Mouse (Mus musculus): ENCODE data around the gene Tdrd7. TPM values are rescaled to one million over a fixed set of nuclear protein-coding genes. Genes with fewer than 3 reads are reported as not detected.

Gene Tdrd7
- polyA plus RNA-seq, 1 experiment from 2014 or later: 23.2 TPM

DNA sequence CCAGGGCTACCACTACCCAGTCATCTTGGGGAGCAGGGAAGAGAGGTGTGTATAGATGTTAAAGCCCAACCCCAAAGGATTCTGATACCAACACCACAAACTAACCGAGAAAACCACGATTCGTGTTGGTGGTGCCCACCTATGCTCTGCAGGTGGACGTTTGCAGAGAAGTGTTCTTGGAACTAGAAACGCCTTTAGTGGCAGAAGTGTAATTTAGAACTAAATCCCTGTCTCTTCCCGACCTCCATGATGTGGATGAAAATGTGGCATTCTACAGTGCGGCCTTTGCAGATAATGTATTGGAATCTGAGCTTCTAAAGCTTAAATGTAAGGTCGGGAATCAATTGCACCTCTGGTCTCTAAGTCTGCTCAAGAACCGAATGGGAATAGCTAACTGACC is 7.8 kb downstream of the Tdrd7 start:
- DNase-seq (ENCODE audit: low read depth, low spot score) (no peak), ATAC-seq (no peak)
- ChIA-PET POLR2A (no interaction called here), CTCF (interaction anchor here (1.2 to 2.8 kb wide), 7 partner anchors 11 to 156 kb away, joined by 3 to 10 read pairs (median 8); no protein-coding TSS in a partner anchor)
- no peak for TF ChIP-seq CTCF (IDR thresholded peaks at IDR 0.05)
- no peaks in the 10 kb centered on the region for H3K27me3 ChIP-seq
- in situ Hi-C loops (cut with MboI; ENCODE audit: low pct_unique_long_range_greater_than_20kb): no loop called here

DNA sequence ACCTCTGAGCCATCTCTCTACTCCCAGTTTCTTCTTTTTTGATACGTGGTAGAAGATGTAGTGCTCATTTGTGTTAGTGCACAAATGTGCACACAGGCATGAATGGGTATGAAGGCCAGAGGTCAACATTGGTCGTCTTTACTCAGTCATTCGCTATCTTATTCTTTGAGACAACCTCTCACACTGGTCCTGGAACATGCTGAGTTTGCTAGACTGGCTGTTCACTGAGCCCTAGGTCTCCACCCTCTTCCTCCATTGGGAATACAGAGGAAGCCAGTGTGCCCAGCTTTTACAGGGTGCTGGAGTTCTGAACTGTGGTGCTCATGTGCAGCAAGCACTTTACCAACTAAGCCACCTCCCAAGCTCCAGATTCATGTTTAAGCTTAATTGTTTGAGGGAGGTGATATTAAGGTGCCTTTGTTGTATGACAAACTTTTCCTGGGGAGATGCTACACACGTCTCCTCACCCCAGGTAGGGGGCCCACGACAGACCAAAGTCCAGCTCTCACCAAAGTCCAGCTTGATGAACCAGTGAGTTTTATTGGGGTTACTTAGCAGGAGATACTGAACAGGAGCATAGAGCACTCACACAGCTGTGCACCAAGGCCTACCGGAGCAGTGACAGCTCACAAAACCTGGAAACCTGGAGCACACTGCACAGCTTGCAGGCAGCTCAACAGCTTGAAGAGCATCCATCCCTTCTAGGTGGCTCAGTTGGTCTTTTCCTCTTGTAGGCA is 12.0 kb downstream of the Tdrd7 start:
- CTCF ChIA-PET: no interaction called here
- no peaks in the 10 kb centered on the region for H3K27me3 ChIP-seq
- in situ Hi-C loops (cut with MboI; ENCODE audit: low pct_unique_long_range_greater_than_20kb): no loop called here
- no peak for ATAC-seq
- POLR2A ChIA-PET: no interaction called here
- DNase-seq (ENCODE audit: low read depth, low spot score): no peak
- no peak for TF ChIP-seq CTCF (IDR thresholded peaks at IDR 0.05)

DNA sequence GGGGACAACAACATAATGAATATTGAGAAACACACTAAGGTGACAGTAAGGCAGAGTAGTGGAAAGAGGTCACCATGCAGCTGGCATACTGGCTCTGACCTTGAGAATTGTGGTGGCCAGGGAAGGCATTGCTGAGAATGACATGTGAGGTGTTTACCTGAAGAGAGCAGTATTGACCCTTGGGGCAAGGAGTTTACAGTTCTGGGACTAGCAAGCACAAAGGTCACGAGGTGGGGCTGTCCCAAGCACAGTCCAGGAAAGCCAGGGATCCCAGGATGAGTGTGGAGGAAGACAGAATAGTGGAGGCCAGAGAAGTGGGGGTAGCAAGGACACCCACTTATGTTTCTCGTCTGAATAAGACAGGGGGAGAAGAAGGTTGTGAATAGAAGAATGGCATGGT is 14.8 kb downstream of the Tdrd7 start:
- ATAC-seq: no peak
- ChIA-PET POLR2A (no interaction called here), CTCF (no interaction called here)
- TF ChIP-seq CTCF (IDR thresholded peaks at IDR 0.05): no peak
- DNase-seq (ENCODE audit: low read depth, low spot score): no peak
- H3K27me3 ChIP-seq: no peaks in the 10 kb centered on the region
- in situ Hi-C loops (cut with MboI; ENCODE audit: low pct_unique_long_range_greater_than_20kb): no loop called here

GRCm38 (mm10) chr4:45981054-45981453 is 15.9 kb downstream of the Tdrd7 start:
- no peak for ATAC-seq
- ChIA-PET CTCF (no interaction called here), POLR2A (no interaction called here)
- H3K27me3 ChIP-seq: no peaks in the 10 kb centered on the region
- no peak for DNase-seq (ENCODE audit: low read depth, low spot score)
- TF ChIP-seq CTCF (IDR thresholded peaks at IDR 0.05): no peak
- in situ Hi-C loops (cut with MboI; ENCODE audit: low pct_unique_long_range_greater_than_20kb): no loop called here

GRCm38 (mm10) chr4:45990427-45991135 is 25.4 kb downstream of the Tdrd7 start:
- no peak for ATAC-seq
- H3K27me3 ChIP-seq: no peaks in the 10 kb centered on the region
- ChIA-PET CTCF (interaction anchor here (1.6 kb wide), 1 partner anchor 79 kb away, joined by 3 read pairs; no protein-coding TSS in a partner anchor), POLR2A (no interaction called here)
- DNase-seq (ENCODE audit: low read depth, low spot score): no peak
- in situ Hi-C loops (cut with MboI; ENCODE audit: low pct_unique_long_range_greater_than_20kb): no loop called here
- no peak for TF ChIP-seq CTCF (IDR thresholded peaks at IDR 0.05)

- DNase-seq (ENCODE audit: low read depth, low spot score) (no peak), ATAC-seq (no peak)
- no peaks in the 10 kb centered on the region for H3K27me3 ChIP-seq
- CTCF ChIA-PET: interaction anchor here (1.4 kb wide), 1 partner anchor 130 kb away, joined by 3 read pairs; no protein-coding TSS in a partner anchor
- in situ Hi-C loops (cut with MboI; ENCODE audit: low pct_unique_long_range_greater_than_20kb): no loop called here
- no peak for TF ChIP-seq CTCF (IDR thresholded peaks at IDR 0.05)
- POLR2A ChIA-PET: no interaction called here
Observed at GRCm38 (mm10) chr4:45998536-45998935, 33.4 kb downstream of the Tdrd7 start.

DNA sequence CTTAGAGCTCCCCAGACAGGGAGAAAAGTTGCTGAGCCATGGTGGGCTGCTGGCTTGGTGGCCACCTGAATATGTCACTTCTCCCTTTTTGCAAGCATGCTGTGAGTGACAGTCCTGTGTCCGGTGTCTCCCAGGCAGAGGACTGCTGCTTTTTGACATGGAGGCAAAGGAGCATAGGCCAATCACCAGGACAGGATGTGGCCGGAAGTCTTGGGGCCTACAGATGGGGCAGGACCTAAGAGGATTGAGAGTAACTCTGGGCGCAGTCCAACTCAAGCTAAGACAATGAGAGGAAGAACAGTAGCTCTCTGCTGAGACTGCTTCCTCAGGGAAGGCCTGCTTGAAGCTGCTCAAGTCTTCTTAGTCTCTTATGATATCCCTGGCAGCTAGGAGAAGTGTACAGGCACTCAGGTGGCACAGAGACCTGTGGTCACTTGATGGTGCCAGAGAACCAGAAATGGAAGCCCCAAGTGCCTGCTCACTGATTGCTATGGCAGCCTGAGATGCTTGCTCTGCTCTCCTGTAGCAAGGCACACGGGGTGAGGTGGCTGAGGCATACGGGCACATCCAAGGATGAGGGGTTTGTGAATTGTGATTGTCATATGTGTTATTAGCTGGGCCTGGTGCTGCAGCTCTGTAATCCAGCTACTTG is 43.1 kb downstream of the Tdrd7 start:
- CTCF ChIA-PET: interaction anchor here (1.9 kb wide), 1 partner anchor 11 kb away, joined by 7 read pairs; no protein-coding TSS in a partner anchor
- POLR2A ChIA-PET: interaction anchor here (0.8 kb wide), 1 partner anchor 107 kb away, joined by 3 read pairs; no protein-coding TSS in a partner anchor
- no peaks in the 10 kb centered on the region for H3K27me3 ChIP-seq
- ATAC-seq: no peak
- no peak for TF ChIP-seq CTCF (IDR thresholded peaks at IDR 0.05)
- in situ Hi-C loops (cut with MboI; ENCODE audit: low pct_unique_long_range_greater_than_20kb): no loop called here
- no peak for DNase-seq (ENCODE audit: low read depth, low spot score)

DNA sequence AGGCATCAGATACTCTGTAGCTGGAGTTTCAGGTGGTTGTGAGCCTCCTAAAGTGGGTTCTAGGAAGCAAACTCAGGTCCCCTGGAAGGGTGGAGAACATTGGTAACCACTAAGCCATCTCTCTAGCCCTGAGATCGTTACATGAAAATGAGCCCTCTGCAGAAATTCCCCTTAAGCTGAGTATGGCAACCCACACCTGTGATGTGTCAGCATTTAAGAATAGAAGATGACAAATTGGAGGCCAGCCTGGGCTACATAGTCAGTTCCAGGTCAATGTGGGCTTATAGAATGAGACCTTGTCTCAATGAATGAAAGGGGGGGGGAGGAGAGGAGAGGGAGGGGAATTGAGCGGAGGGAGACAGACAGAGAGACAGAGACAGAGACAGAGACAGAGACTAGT is 46.6 kb downstream of the Tdrd7 start:
- no peak for DNase-seq (ENCODE audit: low read depth, low spot score)
- CTCF ChIA-PET: no interaction called here
- H3K27me3 ChIP-seq: no peaks in the 10 kb centered on the region
- POLR2A ChIA-PET: no interaction called here
- ATAC-seq: no peak
- in situ Hi-C loops (cut with MboI; ENCODE audit: low pct_unique_long_range_greater_than_20kb): no loop called here
- no peak for TF ChIP-seq CTCF (IDR thresholded peaks at IDR 0.05)

DNA sequence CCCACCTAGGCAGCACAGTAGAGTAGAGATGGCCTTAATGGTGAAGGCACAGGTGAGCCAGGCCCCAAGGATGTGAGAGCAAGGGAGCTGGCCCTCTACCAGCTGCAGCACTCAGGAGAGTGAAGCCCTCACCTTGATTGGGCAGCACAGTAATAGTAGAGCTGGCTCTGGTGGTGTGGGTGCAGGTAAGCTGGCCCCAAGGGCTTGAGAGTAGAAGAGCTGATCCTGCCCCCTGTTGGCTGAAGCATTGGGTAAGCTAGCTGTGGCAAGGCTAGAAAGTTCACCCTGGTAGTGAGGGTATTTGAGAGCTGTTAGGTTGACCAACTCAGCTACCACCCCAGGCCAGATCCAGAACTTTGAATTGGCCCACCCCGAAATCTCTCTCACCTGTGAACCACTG is 50.5 kb downstream of the Tdrd7 start:
- no peak for ATAC-seq
- no peaks in the 10 kb centered on the region for H3K27me3 ChIP-seq
- in situ Hi-C loops (cut with MboI; ENCODE audit: low pct_unique_long_range_greater_than_20kb): no loop called here
- DNase-seq (ENCODE audit: low read depth, low spot score): no peak
- TF ChIP-seq CTCF (IDR thresholded peaks at IDR 0.05): no peak
- CTCF ChIA-PET: interaction anchor here (0.9 kb wide), 1 partner anchor 15 kb away, joined by 3 read pairs; no protein-coding TSS in a partner anchor
- POLR2A ChIA-PET: no interaction called here

DNA sequence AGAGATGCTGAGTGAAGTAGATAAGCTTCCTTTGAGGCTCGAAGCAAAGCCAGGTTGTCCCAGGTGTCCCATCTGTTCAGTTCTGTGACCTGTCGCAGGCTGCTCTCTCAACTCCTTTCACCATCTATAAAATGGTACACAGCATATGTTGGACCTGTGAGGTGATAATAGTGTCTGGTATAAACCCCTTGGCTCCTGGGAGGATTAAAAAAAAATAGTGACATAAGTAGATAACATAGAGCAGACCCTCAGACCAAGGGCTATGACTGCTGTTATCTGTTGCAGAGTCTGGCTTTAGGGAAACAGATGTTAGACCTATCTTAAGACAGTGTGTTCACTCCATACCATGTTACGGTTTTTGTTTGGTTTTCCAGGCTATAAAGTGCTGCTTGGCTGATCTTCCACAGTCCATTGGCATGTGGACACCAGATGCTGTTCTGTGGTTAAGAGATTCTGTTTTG is 57.9 kb downstream of the Tdrd7 start:
- ChIA-PET POLR2A (no interaction called here), CTCF (interaction anchor here (1.1 to 1.2 kb wide), 2 partner anchors 9 to 51 kb away, joined by 3 to 4 read pairs; no protein-coding TSS in a partner anchor)
- no peak for TF ChIP-seq CTCF (IDR thresholded peaks at IDR 0.05)
- no peaks in the 10 kb centered on the region for H3K27me3 ChIP-seq
- ATAC-seq (no peak), DNase-seq (ENCODE audit: low read depth, low spot score) (no peak)
- in situ Hi-C loops (cut with MboI; ENCODE audit: low pct_unique_long_range_greater_than_20kb): no loop called here

DNA sequence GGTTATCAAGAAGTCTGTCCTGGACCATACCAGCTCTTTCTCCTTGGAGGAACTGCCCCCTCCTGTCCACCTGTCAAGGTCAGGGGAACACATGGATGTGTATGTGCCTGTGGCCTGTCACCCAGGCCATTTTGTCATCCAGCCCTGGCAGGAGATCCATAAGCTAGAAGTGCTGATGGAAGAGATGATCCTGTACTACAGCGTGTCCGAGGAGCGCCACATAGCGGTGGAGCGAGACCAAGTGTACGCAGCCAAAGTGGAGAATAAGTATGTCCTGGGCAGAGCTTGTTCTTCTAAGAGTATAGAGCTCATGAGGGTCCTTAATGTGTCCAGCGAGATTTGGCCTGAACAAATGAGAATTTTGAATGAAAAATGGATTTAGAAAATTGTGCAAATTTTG is 60.8 kb downstream of the Tdrd7 start:
- ATAC-seq: no peak
- no peak for TF ChIP-seq CTCF (IDR thresholded peaks at IDR 0.05)
- CTCF ChIA-PET: no interaction called here
- POLR2A ChIA-PET: no interaction called here
- no peaks in the 10 kb centered on the region for H3K27me3 ChIP-seq
- DNase-seq (ENCODE audit: low read depth, low spot score): no peak
- in situ Hi-C loops (cut with MboI; ENCODE audit: low pct_unique_long_range_greater_than_20kb): no loop called here

Measured in Patski (cell line).